Mouse (Mus musculus): ENCODE measurements at regions not wholly inside any gene's neighbourhood (a gene's known extent, or its start where the extent isn't known, plus 50 kb on each side); places are given as distances from the start of the nearest gene placed in this dataset.

DNA sequence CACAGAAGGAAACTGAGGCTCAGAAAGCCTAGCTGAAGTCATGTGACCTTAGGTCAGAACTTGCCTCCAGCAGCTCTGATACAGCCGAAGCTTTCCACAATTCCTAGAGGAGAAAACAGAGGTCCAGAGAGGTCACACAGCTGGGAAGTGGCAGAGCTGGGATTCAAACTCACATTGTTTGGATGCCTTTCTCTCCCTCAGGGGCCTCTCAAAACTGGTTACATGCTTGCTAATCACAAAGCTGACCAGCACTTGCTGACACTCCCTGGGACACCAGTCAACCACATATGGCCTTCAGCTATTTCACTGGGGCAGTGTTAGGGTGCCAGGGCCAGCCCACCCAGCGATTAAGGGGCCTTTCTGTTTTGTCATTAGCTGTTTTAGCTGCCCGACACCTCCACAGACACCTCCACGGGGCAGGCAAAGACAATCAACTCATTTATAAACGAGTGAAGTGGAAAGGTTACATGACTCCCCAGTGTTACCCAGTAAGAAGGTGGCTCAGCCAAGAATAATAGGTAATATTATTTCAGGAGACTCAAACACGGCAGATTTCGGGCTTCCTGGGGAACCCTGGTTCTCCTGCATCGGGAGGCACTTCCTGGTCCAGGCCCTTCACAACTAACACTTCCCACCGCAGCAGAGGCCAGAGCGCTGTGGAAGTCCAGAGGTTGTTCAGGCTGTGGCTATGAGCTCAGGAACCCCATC is 71.4 kb downstream of the 2410131K14Rik start:
- TF ChIP-seq HCFC1 (IDR thresholded peaks at IDR 0.05; ENCODE audit: borderline replicate concordance, insufficient read depth, low read length) (no peak), ZNF384 (IDR thresholded peaks at IDR 0.05; ENCODE audit: low read depth, low read length) (no peak), CHD2 (IDR thresholded peaks at IDR 0.05; ENCODE audit: low read depth, low read length) (no peak), ZC3H11A (IDR thresholded peaks at IDR 0.05; ENCODE audit: borderline replicate concordance, low read depth, low read length) (no peak), MAFK (IDR thresholded peaks at IDR 0.05; ENCODE audit: insufficient read depth, low read depth, low read length) (no peak)
- DNase-seq (ENCODE audit: low read depth, low spot score) = no peak
- H3K9ac ChIP-seq (ENCODE audit: insufficient read depth, low read depth, low read length, poor library complexity, severe bottlenecking) = no peak overlapping the region

DNA sequence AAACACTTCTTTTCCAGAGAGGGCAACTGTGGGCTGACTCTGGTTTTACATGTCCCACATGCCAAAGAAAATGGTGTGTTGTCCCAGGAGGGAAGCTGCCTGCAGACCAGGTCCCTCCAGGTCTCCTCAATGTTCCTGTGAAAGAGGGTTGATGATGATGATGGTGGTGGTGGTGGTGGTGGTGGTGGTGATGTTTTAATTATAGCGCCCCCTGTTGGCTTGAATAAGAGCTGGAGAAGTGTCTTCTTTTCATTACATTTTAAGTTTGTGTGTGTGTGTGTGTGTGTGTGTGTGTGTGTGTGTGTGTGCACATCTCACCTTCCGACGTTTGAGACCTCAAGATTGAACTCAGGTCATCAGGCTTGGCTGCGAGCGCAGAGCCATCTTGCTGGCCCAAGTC is 73.0 kb downstream of the 2410131K14Rik start:
- Histone ChIP-seq H3K4me3 (ENCODE audit: insufficient read depth in 1 of 2, low read depth in 1 of 2, low read length in 2 of 2, poor library complexity in 1 of 2, severe bottlenecking in 1 of 2) (no peak overlapping the region), H3K27ac (ENCODE audit: insufficient read depth, low read depth, low read length, poor library complexity, severe bottlenecking) (no peak overlapping the region)
- in situ Hi-C loops (cut with MboI; ENCODE audit: low sequenced_read_pairs in 2 of 2, unreplicated experiment in 2 of 2) = no loop called here

More for the DNA sequence above, 71.4 kb downstream of the 2410131K14Rik start:
- in situ Hi-C loops (cut with MboI; ENCODE audit: low sequenced_read_pairs in 2 of 2, unreplicated experiment in 2 of 2) = no loop called here
- H3K36me3 ChIP-seq (ENCODE audit: control insufficient read depth, insufficient read depth, low read length, poor library complexity, severe bottlenecking) = no peaks in the 10 kb centered on the region
- peaks cover 4 to 19% of the 10 kb centered on the region in 2 experiments; a peak in 3 of 4 replicates for H3K4me1 ChIP-seq (ENCODE audit: control insufficient read depth in 2 of 2, insufficient read depth in 2 of 2, low read length in 2 of 2, poor library complexity in 1 of 2)
- no peak overlapping the region for H3K27ac ChIP-seq (ENCODE audit: insufficient read depth, low read depth, low read length, poor library complexity, severe bottlenecking)
- no peak overlapping the region for H3K4me3 ChIP-seq (ENCODE audit: insufficient read depth in 1 of 2, low read depth in 1 of 2, low read length in 2 of 2, poor library complexity in 1 of 2, severe bottlenecking in 1 of 2)
- no peaks in the 10 kb centered on the region for H3K9me3 ChIP-seq (ENCODE audit: control insufficient read depth, insufficient read depth, low read depth, low read length)

DNA sequence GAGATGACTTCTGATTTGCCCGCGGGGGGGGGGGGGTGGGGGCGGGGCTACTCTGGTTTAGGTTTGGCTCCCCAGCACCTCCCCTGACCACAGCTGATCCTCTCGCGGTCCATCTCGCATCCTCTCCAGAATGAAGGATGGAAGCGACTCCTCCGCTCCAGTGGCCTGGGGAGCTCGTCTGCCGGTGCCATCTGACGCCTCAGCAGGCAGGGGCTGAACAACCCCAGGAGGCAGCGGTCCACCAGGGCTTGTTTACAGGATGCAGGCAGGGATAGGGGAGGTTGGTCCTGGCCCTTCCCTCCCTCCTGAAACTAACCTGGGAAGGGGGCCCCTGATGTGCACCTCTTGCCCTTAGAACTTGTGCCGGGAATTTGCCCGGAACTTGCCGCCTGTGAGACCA is 73.9 kb downstream of the 2410131K14Rik start:
- Histone ChIP-seq H3K4me3 (ENCODE audit: insufficient read depth in 1 of 2, low read depth in 1 of 2, low read length in 2 of 2, poor library complexity in 1 of 2, severe bottlenecking in 1 of 2) (0 out of 4 replicates have a peak overlapping the region, but pooled peaks have one; percentile 22 to 23), H3K27ac (ENCODE audit: insufficient read depth, low read depth, low read length, poor library complexity, severe bottlenecking) (no peak overlapping the region), H3K9me3 (ENCODE audit: control insufficient read depth, insufficient read depth, low read depth, low read length) (no peaks in the 10 kb centered on the region), H3K36me3 (ENCODE audit: control insufficient read depth, insufficient read depth, low read length, poor library complexity, severe bottlenecking) (no peaks in the 10 kb centered on the region), H3K9ac (ENCODE audit: insufficient read depth, low read depth, low read length, poor library complexity, severe bottlenecking) (no peak overlapping the region), H3K4me1 (ENCODE audit: control insufficient read depth in 2 of 2, insufficient read depth in 2 of 2, low read length in 2 of 2, poor library complexity in 1 of 2) (peaks cover 7 to 21% of the 10 kb centered on the region in 2 experiments; a peak in 3 of 4 replicates)
- in situ Hi-C loops (cut with MboI; ENCODE audit: low sequenced_read_pairs in 2 of 2, unreplicated experiment in 2 of 2) = no loop called here
- TF ChIP-seq ZC3H11A (IDR thresholded peaks at IDR 0.05; ENCODE audit: borderline replicate concordance, low read depth, low read length) (no peak), HCFC1 (IDR thresholded peaks at IDR 0.05; ENCODE audit: borderline replicate concordance, insufficient read depth, low read length) (no peak), MAFK (IDR thresholded peaks at IDR 0.05; ENCODE audit: insufficient read depth, low read depth, low read length) (no peak), ZNF384 (IDR thresholded peaks at IDR 0.05; ENCODE audit: low read depth, low read length) (no peak), CHD2 (IDR thresholded peaks at IDR 0.05; ENCODE audit: low read depth, low read length) (no peak)
- DNase-seq (ENCODE audit: low read depth, low spot score) = no peak

More for the DNA sequence above, 73.0 kb downstream of the 2410131K14Rik start:
- Histone ChIP-seq H3K4me1 (ENCODE audit: control insufficient read depth in 2 of 2, insufficient read depth in 2 of 2, low read length in 2 of 2, poor library complexity in 1 of 2) (peaks cover 7 to 21% of the 10 kb centered on the region in 2 experiments; a peak in 3 of 4 replicates), H3K36me3 (ENCODE audit: control insufficient read depth, insufficient read depth, low read length, poor library complexity, severe bottlenecking) (no peaks in the 10 kb centered on the region), H3K9me3 (ENCODE audit: control insufficient read depth, insufficient read depth, low read depth, low read length) (no peaks in the 10 kb centered on the region), H3K9ac (ENCODE audit: insufficient read depth, low read depth, low read length, poor library complexity, severe bottlenecking) (no peak overlapping the region)
- DNase-seq (ENCODE audit: low read depth, low spot score) = no peak
- TF ChIP-seq CHD2 (IDR thresholded peaks at IDR 0.05; ENCODE audit: low read depth, low read length) (no peak), HCFC1 (IDR thresholded peaks at IDR 0.05; ENCODE audit: borderline replicate concordance, insufficient read depth, low read length) (no peak), ZNF384 (IDR thresholded peaks at IDR 0.05; ENCODE audit: low read depth, low read length) (no peak), MAFK (IDR thresholded peaks at IDR 0.05; ENCODE audit: insufficient read depth, low read depth, low read length) (no peak), ZC3H11A (IDR thresholded peaks at IDR 0.05; ENCODE audit: borderline replicate concordance, low read depth, low read length) (no peak)

DNA sequence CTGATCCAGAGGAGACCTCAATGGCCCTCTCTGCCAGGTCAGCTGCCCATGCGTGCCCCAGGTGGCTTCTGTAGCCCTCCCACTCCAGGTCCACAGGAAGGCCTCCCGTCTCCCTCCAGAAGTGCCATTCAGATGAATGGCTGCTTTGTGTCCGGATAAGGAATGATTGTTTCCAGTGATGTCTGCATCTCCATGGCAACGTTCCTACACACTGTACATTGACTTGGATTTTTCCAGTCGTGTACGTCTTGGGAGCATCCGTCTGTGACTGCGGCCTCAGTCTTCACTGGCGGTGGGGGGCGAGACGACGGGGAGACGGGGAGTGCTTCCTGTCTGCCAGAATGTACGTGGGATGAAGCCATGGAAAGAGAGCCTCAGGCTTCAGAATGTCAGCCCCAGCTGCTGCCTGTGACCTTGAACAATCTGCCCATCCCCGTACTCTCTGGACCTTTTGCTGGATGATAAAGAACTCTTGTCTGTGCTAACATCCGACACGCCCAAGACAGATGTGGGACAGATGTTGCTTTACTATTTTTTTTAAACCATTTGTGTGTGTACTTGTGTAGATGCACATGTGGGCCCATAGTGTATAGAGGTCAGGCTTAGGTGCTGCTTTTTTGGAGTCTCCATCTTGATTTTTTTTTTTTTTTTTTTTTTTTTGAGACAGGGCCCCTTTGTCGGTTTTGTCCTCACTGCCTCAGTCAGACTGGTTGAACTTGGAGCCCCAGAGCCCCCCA is 76.9 kb downstream of the 2410131K14Rik start:
- no peak for DNase-seq (ENCODE audit: low read depth, low spot score)
- no peaks in the 10 kb centered on the region for H3K9me3 ChIP-seq (ENCODE audit: control insufficient read depth, insufficient read depth, low read depth, low read length)
- TF ChIP-seq ZNF384 (IDR thresholded peaks at IDR 0.05; ENCODE audit: low read depth, low read length) (peak; percentile 99), ZC3H11A (IDR thresholded peaks at IDR 0.05; ENCODE audit: borderline replicate concordance, low read depth, low read length) (no peak)
- H3K9ac ChIP-seq (ENCODE audit: insufficient read depth, low read depth, low read length, poor library complexity, severe bottlenecking) = no peak overlapping the region
- in situ Hi-C loops (cut with MboI; ENCODE audit: low sequenced_read_pairs in 2 of 2, unreplicated experiment in 2 of 2) = no loop called here
- H3K4me3 ChIP-seq (ENCODE audit: insufficient read depth in 1 of 2, low read depth in 1 of 2, low read length in 2 of 2, poor library complexity in 1 of 2, severe bottlenecking in 1 of 2) = no peak overlapping the region; a peak in 1 of 4 replicates
- no peaks in the 10 kb centered on the region for H3K36me3 ChIP-seq (ENCODE audit: control insufficient read depth, insufficient read depth, low read length, poor library complexity, severe bottlenecking)
- H3K27ac ChIP-seq (ENCODE audit: insufficient read depth, low read depth, low read length, poor library complexity, severe bottlenecking) = no peak overlapping the region
- peaks cover 9 to 23% of the 10 kb centered on the region in 2 experiments; a peak in 2 of 4 replicates for H3K4me1 ChIP-seq (ENCODE audit: control insufficient read depth in 2 of 2, insufficient read depth in 2 of 2, low read length in 2 of 2, poor library complexity in 1 of 2)
